Mouse (Mus musculus): ENCODE results near the gene Erc1. TPM values are rescaled to one million over a fixed set of nuclear protein-coding genes. Genes with fewer than 3 reads are reported as not detected.

The Erc1 gene
- polyA plus RNA-seq, 1 experiment from 2014 or later: 38.1 TPM

DNA sequence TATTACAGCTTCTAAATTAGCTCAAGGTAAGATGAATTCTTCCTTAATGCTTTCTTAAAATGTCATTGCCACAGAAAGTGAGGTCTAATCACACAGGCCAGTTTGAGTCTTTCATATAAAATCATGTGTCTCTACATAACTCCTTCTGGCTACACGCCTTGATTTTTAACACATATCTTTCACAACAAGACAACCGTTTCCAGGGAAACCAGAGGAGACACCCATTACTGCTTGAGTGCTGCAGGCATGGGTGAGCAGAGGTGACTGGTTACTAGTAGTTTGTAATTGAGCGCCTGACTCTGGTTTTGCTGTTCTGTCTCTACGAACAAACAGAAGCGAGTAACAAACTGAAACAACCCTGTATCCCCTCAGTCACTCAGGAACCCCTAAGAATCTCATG is 51.7 kb downstream of the Erc1 start:
- H3K9me3 ChIP-seq: no peaks in the 10 kb centered on the region
- no peak overlapping the region for H3K9ac ChIP-seq
- H3K4me1 ChIP-seq (replicated peaks): no peaks in the 10 kb centered on the region
- no peak overlapping the region for H3K4me3 ChIP-seq
- peaks cover 9% of the 10 kb centered on the region; the same call in 1 of the 2 replicates for H3K36me3 ChIP-seq
- ATAC-seq (ENCODE audit: low read depth): no peak
- H3K4me2 ChIP-seq: no peak overlapping the region
- no peak overlapping the region for H3K27ac ChIP-seq (replicated peaks)
- WGBS: 89% methylated on average over 5 of the region's 5 CpGs
- H3K27me3 ChIP-seq: no peaks in the 10 kb centered on the region

DNA sequence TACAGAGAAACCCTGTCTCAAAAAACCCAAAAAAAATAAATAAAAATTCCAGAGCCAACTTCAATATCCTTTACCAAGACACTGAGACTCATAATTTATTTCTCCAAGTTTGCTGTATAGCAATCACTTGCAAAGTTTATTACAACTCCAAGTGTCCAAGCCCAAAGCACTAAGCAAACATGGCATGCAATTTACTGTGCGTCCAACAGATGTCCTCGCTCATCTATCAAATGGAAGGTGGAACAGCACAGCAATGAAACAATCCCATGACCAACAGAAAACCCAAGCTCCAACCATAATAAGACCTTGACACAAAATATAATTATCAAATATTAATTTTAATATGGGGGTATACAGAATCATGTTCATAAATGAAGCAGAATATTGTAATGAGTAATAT is 55.4 kb downstream of the Erc1 start:
- ATAC-seq (ENCODE audit: low read depth): no peak
- Histone ChIP-seq H3K9ac (no peak overlapping the region), H3K4me3 (no peak overlapping the region), H3K4me1 (replicated peaks) (no peaks in the 10 kb centered on the region), H3K27me3 (no peaks in the 10 kb centered on the region), H3K4me2 (no peak overlapping the region), H3K36me3 (peaks cover 9% of the 10 kb centered on the region; the same call in 1 of the 2 replicates), H3K27ac (replicated peaks) (no peak overlapping the region), H3K9me3 (no peaks in the 10 kb centered on the region)
- 49% methylated on average over 2 of the region's 2 CpGs for WGBS

GRCm38 (mm10) chr6:119782416-119782815 is 65.6 kb downstream of the Erc1 start:
- Histone ChIP-seq H3K4me1 (replicated peaks) (no peaks in the 10 kb centered on the region), H3K4me3 (no peak overlapping the region), H3K9ac (no peak overlapping the region), H3K9me3 (no peaks in the 10 kb centered on the region), H3K27me3 (no peaks in the 10 kb centered on the region), H3K36me3 (peaks cover 10% of the 10 kb centered on the region; the same call in 1 of the 2 replicates), H3K4me2 (no peak overlapping the region), H3K27ac (replicated peaks) (no peak overlapping the region)
- no peak for ATAC-seq (ENCODE audit: low read depth)
- 98% methylated on average over 2 of the region's 2 CpGs for WGBS

- H3K27me3 ChIP-seq: no peaks in the 10 kb centered on the region
- H3K9ac ChIP-seq: no peak overlapping the region
- no peak overlapping the region for H3K4me3 ChIP-seq
- ATAC-seq (ENCODE audit: low read depth): no peak
- no peaks in the 10 kb centered on the region for H3K4me1 ChIP-seq (replicated peaks)
- no peak overlapping the region for H3K27ac ChIP-seq (replicated peaks)
- H3K36me3 ChIP-seq: peaks cover 10% of the 10 kb centered on the region; the same call in 1 of the 2 replicates
- no peaks in the 10 kb centered on the region for H3K9me3 ChIP-seq
- WGBS: 82% methylated on average over 3 of the region's 3 CpGs
- H3K4me2 ChIP-seq: no peak overlapping the region
These were observed 66.9 kb downstream of the Erc1 start for GRCm38 (mm10) chr6:119781109-119781508.

- Histone ChIP-seq H3K27me3 (no peaks in the 10 kb centered on the region), H3K27ac (replicated peaks) (no peak overlapping the region), H3K9ac (no peak overlapping the region), H3K36me3 (no peaks in the 10 kb centered on the region), H3K4me1 (replicated peaks) (no peaks in the 10 kb centered on the region), H3K4me3 (no peak overlapping the region), H3K9me3 (no peaks in the 10 kb centered on the region), H3K4me2 (no peak overlapping the region)
- WGBS: 69% methylated on average over 1 of the region's 1 CpGs
- ATAC-seq (ENCODE audit: low read depth): no peak
These were observed 79.2 kb downstream of the Erc1 start for GRCm38 (mm10) chr6:119768778-119769177.

DNA sequence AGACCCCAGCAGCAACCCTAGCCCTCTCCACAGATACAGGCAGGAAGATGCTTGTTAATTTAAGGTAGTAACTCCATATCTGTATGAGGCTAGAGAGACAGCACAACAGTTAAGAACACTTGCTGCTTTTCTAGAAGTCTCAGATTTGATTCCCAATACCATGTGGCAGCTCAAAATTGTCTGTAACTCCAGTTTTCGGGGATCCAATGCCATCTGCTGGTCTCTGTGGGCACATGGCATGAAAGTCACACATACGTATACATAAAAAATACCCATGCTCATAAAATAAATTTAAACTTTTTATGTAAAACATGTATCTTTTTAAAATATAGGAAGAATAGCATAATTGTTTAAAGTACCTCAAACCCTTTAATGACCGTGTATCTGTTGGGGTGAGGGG is 83.6 kb downstream of the Erc1 start:
- Histone ChIP-seq H3K9ac (no peak overlapping the region), H3K9me3 (no peaks in the 10 kb centered on the region), H3K36me3 (peaks cover 7% of the 10 kb centered on the region; the same call in 1 of the 2 replicates), H3K27me3 (no peaks in the 10 kb centered on the region), H3K4me2 (no peak overlapping the region), H3K27ac (replicated peaks) (no peak overlapping the region), H3K4me1 (replicated peaks) (no peaks in the 10 kb centered on the region), H3K4me3 (no peak overlapping the region)
- WGBS: 91% methylated on average over 3 of the region's 3 CpGs
- ATAC-seq (ENCODE audit: low read depth): no peak

DNA sequence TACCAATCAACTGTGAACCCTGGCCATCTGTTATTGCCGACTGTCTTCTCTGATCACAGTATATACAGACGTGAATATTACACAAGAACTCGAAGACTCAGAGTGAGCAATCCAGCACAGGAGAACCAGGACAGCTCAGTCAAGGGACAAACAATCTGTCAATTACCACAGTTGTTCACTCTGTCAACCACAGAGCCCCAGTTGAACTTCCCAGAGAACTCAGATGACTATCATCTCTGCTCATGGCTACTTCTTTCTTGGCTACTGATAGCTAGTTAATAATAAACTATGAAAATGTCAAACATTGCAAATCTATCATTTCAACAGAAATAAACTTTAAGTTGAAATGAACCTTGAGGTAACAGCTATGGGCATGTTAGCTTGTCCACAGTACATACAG is 88.1 kb downstream of the Erc1 start:
- Histone ChIP-seq H3K27me3 (no peaks in the 10 kb centered on the region), H3K27ac (replicated peaks) (no peak overlapping the region), H3K9me3 (no peaks in the 10 kb centered on the region), H3K9ac (no peak overlapping the region), H3K4me2 (no peak overlapping the region), H3K36me3 (peaks cover 7% of the 10 kb centered on the region; the same call in 1 of the 2 replicates), H3K4me3 (no peak overlapping the region), H3K4me1 (replicated peaks) (no peaks in the 10 kb centered on the region)
- no peak for ATAC-seq (ENCODE audit: low read depth)
- 89% methylated on average over 3 of the region's 3 CpGs for WGBS

DNA sequence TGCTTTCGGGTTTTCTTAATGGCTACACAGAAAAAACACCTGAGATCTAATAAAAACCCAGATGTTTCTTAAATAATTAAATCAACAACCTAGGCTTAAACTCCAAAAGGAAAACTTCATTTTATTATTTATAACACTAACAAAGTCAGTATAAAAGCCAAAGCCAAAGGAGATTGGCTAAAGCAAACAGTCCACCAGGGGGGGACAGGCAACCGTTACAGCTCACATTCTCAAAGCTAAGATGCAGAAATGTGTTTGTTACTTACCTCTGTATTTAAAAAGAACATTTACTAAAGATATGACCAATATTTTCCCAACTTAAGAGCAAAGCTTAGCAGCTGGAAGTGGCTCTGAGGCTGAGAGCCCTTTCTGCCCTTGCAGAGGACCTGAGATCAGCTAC is 89.5 kb downstream of the Erc1 start:
- H3K9ac ChIP-seq: no peak overlapping the region
- no peak overlapping the region for H3K27ac ChIP-seq (replicated peaks)
- no peaks in the 10 kb centered on the region for H3K27me3 ChIP-seq
- no peak overlapping the region for H3K4me2 ChIP-seq
- no peak for ATAC-seq (ENCODE audit: low read depth)
- no peaks in the 10 kb centered on the region for H3K4me1 ChIP-seq (replicated peaks)
- H3K9me3 ChIP-seq: no peaks in the 10 kb centered on the region
- peaks cover 7% of the 10 kb centered on the region; the same call in 1 of the 2 replicates for H3K36me3 ChIP-seq
- 85% methylated on average over 2 of the region's 2 CpGs for WGBS
- H3K4me3 ChIP-seq: no peak overlapping the region

DNA sequence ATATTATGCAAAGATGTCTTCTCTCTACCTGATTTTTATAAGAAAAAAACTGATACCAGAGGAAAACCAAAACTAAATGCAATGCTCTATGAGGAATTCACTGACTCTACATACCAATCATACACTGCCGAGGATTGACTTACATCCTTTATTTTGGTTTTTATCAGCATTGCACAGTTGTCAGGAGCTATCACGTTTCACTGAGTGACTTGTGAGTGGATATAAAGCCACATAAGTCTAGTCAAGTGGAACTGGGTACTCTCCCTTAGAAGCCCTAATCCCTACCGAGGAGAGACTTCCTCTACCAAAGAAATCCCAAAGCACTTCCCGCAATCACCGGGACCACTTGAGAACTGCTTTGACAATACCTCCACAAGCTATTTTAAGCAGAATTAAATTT is 90.2 kb downstream of the Erc1 start:
- no peak overlapping the region for H3K4me3 ChIP-seq
- 81% methylated on average over 5 of the region's 5 CpGs for WGBS
- H3K4me1 ChIP-seq (replicated peaks): no peaks in the 10 kb centered on the region
- H3K4me2 ChIP-seq: no peak overlapping the region
- H3K9me3 ChIP-seq: no peaks in the 10 kb centered on the region
- no peak overlapping the region for H3K27ac ChIP-seq (replicated peaks)
- no peak overlapping the region for H3K9ac ChIP-seq
- no peak for ATAC-seq (ENCODE audit: low read depth)
- H3K36me3 ChIP-seq: peaks cover 10% of the 10 kb centered on the region; the same call in 1 of the 2 replicates
- no peaks in the 10 kb centered on the region for H3K27me3 ChIP-seq

- no peaks in the 10 kb centered on the region for H3K27me3 ChIP-seq
- no peak overlapping the region for H3K27ac ChIP-seq (replicated peaks)
- no peaks in the 10 kb centered on the region for H3K9me3 ChIP-seq
- H3K4me3 ChIP-seq: no peak overlapping the region
- no peak for ATAC-seq (ENCODE audit: low read depth)
- peaks cover 14% of the 10 kb centered on the region for H3K36me3 ChIP-seq
- H3K4me1 ChIP-seq (replicated peaks): no peaks in the 10 kb centered on the region
- H3K4me2 ChIP-seq: no peak overlapping the region
- 85% methylated on average over 3 of the region's 3 CpGs for WGBS
- no peak overlapping the region for H3K9ac ChIP-seq
These were observed 92.1 kb downstream of the Erc1 start for GRCm38 (mm10) chr6:119755866-119756265.

GRCm38 (mm10) chr6:119749093-119749635 is 98.8 kb downstream of the Erc1 start:
- Histone ChIP-seq H3K9ac (no peak overlapping the region), H3K4me2 (no peak overlapping the region), H3K36me3 (peaks cover 35% of the 10 kb centered on the region), H3K27me3 (no peaks in the 10 kb centered on the region), H3K9me3 (no peaks in the 10 kb centered on the region), H3K27ac (replicated peaks) (no peak overlapping the region), H3K4me3 (no peak overlapping the region), H3K4me1 (replicated peaks) (no peaks in the 10 kb centered on the region)
- no peak for ATAC-seq (ENCODE audit: low read depth)
- WGBS: 85% methylated on average over 7 of the region's 7 CpGs

DNA sequence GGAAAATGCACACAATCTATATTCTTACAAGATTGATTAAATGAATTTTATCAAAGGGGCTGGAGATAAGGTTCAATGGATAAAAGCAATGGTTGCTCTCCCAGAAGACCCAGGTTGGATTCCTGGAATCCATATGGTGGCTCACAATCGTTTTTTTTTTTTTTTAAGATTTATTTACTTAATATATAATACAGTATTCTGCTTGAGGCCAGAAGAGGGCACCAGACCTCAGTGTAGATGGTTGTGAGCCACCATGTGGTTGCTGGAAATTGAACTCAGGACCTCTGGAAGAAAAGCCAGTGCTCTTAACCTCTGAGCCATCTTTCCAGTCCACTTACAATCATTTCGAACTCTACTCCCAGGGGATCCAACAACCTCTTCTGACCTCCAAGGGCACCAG is 106.1 kb downstream of the Erc1 start:
- Histone ChIP-seq H3K27me3 (no peaks in the 10 kb centered on the region), H3K4me3 (no peak overlapping the region), H3K27ac (replicated peaks) (no peak overlapping the region), H3K9me3 (no peaks in the 10 kb centered on the region), H3K36me3 (peaks cover 23% of the 10 kb centered on the region), H3K9ac (no peak overlapping the region), H3K4me2 (no peak overlapping the region), H3K4me1 (replicated peaks) (no peaks in the 10 kb centered on the region)
- 75% methylated on average over 2 of the region's 2 CpGs for WGBS
- ATAC-seq (ENCODE audit: low read depth): no peak

DNA sequence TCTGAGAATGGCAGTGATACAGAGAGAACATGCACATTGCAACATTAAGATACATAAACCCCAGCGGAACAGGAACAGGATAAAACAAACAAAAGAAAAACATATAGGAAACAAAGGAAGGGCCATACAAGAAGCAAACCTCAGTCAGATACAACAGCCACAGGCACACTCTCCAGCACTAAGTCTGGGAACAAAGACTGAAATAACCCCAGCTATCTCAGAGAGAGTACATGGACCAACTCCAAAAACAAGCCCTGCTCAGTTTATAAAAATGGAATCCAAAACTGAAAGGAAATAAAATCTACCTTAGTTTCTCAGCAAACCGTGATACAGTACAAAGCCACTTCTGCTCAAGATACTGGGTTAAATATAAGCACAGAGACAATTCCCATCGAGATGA is 107.4 kb downstream of the Erc1 start:
- no peaks in the 10 kb centered on the region for H3K27me3 ChIP-seq
- ATAC-seq (ENCODE audit: low read depth): no peak
- H3K4me1 ChIP-seq (replicated peaks): peaks cover 9% of the 10 kb centered on the region
- H3K36me3 ChIP-seq: peaks cover 23% of the 10 kb centered on the region
- H3K27ac ChIP-seq (replicated peaks): no peak overlapping the region
- no peak overlapping the region for H3K4me3 ChIP-seq
- 89% methylated on average over 3 of the region's 3 CpGs for WGBS
- H3K4me2 ChIP-seq: no peak overlapping the region
- H3K9ac ChIP-seq: no peak overlapping the region
- H3K9me3 ChIP-seq: no peaks in the 10 kb centered on the region
